Mouse (Mus musculus) bone marrow, adult 2 months (tissue): ENCODE data around the gene Fez2.

Source experiments
- CTCF ChIP-seq: fragments of 200-500 bp; IDR thresholded peaks from 2 replicates; pipeline ENCODE4 v1.5.1; 2011; ENCODE audit warnings: low read length, control low read depth; ENCODE audit not compliant: control insufficient read depth, insufficient read depth
- POLR2A ChIP-seq: fragments of 200-500 bp; IDR thresholded peaks from 2 replicates; pipeline ENCODE4 v1.6.1; 2011; ENCODE audit warnings: low read depth, mild to moderate bottlenecking, control low read depth, low read length, borderline replicate concordance; ENCODE audit not compliant: control insufficient read depth

GRCm38 (mm10) chr17:78400130-78400840, 17.7 kb downstream of the Fez2 start:
- TF ChIP-seq CTCF (no peak), POLR2A (no peak)
